Mouse (Mus musculus) lung, adult 2 months (tissue): ENCODE measurements at regions not wholly inside any gene's neighbourhood (a gene's known extent, or its start where the extent isn't known, plus 50 kb on each side); places are given as distances from the start of the nearest gene placed in this dataset.
A peak's percentile ranks its signal among the peaks of the same experiment; 100 is the strongest.
"Not testable (repeated sequence)": the region's sequence is repeated elsewhere in the genome, so short reads cannot be mapped to it uniquely, and the experiment has no call there.

Source experiments
- DNase-seq: peaks from one replicate; pipeline ENCODE4 v3.0.0; 2022
- H3K4me1 ChIP-seq: fragments of 200-500 bp; 2 replicates; pipeline ENCODE4 v1.6.1; 2011; ENCODE audit warnings: low read length; ENCODE audit not compliant: control insufficient read depth, insufficient read depth
- H3K4me3 ChIP-seq: fragments of 200-500 bp; replicated peaks from 2 replicates; pipeline ENCODE3; 2011; ENCODE audit warnings: low read depth, mild to moderate bottlenecking, control low read depth, low read length; ENCODE audit errors: extremely low read depth
- CTCF ChIP-seq: fragments of 200-500 bp; IDR thresholded peaks from 2 replicates; pipeline ENCODE4 v1.5.1; 2011; ENCODE audit warnings: mild to moderate bottlenecking, low read length, control low read depth; ENCODE audit not compliant: insufficient read depth
- POLR2A ChIP-seq: fragments of 200-500 bp; IDR thresholded peaks from 2 replicates; pipeline ENCODE4 v1.6.1; 2011; ENCODE audit warnings: low read depth, mild to moderate bottlenecking, control low read depth, low read length, borderline replicate concordance; ENCODE audit errors: extremely low read depth
- WGBS: fragments of 180-500 bp; shearing (Covaris S2); methylation state at CpG from one replicate; pipeline ENCODE4 v1.1.7; 2018; 5-methylcytosine and 5-hydroxymethylcytosine counted together

DNA sequence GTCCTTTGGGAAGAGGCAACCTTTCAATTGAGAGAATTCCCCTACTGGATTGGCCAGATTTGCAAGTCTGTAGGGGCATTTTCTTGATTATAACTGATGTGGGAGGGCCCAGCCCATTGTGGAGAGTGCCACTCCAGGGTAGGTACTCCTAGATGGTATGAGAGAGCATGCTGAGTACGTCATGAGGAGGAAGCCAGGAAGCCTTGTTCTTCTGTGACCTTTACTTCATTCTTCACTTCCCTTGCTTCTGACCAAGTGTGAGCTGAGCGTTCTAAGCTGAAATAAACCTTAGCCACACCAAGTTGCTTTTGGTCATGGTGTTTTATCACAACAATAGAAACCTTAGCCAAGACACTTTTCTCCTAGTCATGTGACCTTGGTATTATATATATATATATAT is 157.0 kb downstream of the Cand1 start:
- DNase-seq = no peak
- no peaks in the 10 kb centered on the region for H3K4me1 ChIP-seq
- 68% methylated on average over 2 of the region's 2 CpGs for WGBS
- no peak overlapping the region for H3K4me3 ChIP-seq
- TF ChIP-seq POLR2A (no peak), CTCF (no peak)

DNA sequence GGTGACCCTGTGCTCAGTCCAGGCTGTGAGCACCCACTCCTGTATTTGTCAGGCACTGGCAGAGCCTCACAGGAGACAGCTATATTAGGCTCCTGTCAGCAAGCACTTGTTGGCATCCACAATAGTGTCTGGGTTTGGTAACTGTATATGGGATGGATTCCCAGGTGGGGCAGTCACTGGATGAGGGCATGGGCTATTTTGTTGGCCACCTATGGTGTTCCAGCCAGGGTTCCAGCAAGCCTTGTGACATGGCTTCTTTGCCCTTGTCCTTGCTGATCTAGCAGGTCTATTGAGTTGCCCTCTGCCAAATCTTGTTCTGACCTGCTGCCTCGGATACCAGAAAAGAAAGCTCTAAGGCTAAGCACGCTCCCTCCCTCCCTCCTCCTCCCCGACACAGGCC is 158.1 kb downstream of the Cand1 start:
- H3K4me3 ChIP-seq, DNase-seq, H3K4me1 ChIP-seq: not testable (repeated sequence)
- WGBS = 95% methylated on average over 3 of the region's 3 CpGs

DNA sequence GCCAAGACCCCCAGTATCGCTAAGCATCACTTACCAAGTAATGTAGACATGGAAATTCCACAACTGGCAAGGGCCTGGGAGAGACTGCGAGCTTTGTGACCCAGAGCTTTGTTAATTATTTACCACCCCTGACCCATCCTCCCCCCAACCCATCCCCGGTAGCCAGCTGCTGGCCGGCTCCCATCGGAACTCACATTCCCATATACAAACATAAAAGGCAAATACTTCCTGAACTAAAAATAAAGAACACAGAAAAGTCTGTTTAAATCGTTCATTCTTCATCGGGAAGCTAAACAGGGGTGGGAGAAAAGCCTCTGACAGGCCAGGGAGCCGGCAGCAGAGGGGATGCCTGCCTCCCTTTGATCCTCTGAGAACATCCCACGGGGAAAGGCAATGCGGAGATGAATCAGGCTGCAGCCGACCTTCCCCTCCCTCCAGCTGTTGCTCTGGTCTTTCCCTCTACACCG is 163.7 kb downstream of the Cand1 start:
- 22% methylated on average over 12 of the region's 12 CpGs for WGBS
- no peak for DNase-seq
- Histone ChIP-seq H3K4me1 (no peaks in the 10 kb centered on the region), H3K4me3 (no peak overlapping the region)
- TF ChIP-seq CTCF (no peak), POLR2A (no peak)

DNA sequence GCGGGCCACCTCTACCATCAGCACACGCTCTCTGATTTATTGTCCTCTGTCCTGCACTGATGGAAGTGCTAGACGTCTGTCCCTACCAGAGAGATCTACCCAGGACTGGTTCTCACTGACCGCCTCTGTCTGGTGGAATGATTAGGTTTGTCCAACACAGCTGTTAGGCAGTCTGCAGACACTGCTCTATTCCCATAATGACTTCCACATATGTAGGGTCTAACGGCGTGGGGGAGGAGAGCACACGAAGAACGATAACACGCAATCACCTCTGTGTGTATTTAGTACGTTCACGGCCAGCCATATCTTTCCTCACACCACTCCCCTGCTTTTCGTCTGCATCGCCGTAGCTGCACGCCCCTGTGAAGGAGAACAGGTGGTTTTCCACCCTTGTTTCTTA is 165.0 kb downstream of the Cand1 start:
- 55% methylated on average over 15 of the region's 15 CpGs for WGBS
- no peaks in the 10 kb centered on the region for H3K4me1 ChIP-seq
- no peak overlapping the region for H3K4me3 ChIP-seq
- TF ChIP-seq POLR2A = no peak
- TF ChIP-seq CTCF = no peak
- DNase-seq = no peak

DNA sequence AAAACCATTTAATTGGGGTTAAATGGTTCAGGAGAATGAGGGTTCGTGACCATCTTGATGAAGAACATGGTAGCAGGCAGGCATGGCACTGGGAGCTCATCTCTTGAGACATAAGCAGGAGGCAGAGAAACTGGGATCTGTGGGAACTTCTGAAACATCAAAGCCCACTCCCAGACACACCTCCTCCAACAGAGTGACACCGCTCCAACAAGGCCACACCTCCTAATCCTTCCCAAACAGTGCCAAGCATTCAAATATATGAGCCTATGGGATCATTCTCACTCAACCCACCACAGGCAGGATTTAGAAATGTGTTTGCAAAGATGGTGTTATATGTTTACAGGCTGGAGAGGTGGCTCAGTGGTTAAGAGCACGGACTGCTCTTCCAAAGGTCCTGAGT is 165.9 kb downstream of the Cand1 start:
- DNase-seq = no peak
- H3K4me3 ChIP-seq = no peak overlapping the region
- WGBS = 97% methylated on average over 3 of the region's 3 CpGs
- H3K4me1 ChIP-seq = no peaks in the 10 kb centered on the region
- TF ChIP-seq POLR2A (no peak), CTCF (no peak)

GRCm38 (mm10) chr10:119069410-119069809 is 170.4 kb downstream of the Cand1 start:
- Histone ChIP-seq H3K4me1 (0 out of 2 replicates have a peak, but pooled peaks cover 3% of the 10 kb centered on the region), H3K4me3 (no peak overlapping the region)
- WGBS = 51% methylated on average over 11 of the region's 11 CpGs
- TF ChIP-seq CTCF = no peak
- no peak for TF ChIP-seq POLR2A
- no peak for DNase-seq

DNA sequence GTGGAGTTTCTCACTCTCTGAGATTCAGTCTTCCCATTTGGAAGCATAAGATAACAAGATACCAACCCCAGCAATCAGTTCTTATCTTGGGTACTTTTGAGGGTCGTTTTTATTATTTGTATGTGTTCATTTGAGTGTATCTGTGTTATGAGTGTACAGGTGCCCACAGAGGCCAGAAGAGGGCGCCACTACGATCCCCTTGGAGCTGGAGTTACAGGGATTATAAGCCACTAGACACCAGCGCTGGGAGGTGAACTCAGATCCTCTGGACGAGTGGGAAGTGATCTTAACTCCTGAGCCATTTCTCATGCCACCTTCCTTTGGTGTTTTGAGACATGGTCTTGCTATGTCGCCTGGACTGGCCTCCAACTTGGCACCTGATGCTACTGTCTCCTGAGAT is 172.0 kb downstream of the Cand1 start:
- no peak for DNase-seq
- no peak for TF ChIP-seq CTCF
- 85% methylated on average over 6 of the region's 6 CpGs for WGBS
- no peak overlapping the region for H3K4me3 ChIP-seq
- 0 out of 2 replicates have a peak, but pooled peaks cover 3% of the 10 kb centered on the region for H3K4me1 ChIP-seq

DNA sequence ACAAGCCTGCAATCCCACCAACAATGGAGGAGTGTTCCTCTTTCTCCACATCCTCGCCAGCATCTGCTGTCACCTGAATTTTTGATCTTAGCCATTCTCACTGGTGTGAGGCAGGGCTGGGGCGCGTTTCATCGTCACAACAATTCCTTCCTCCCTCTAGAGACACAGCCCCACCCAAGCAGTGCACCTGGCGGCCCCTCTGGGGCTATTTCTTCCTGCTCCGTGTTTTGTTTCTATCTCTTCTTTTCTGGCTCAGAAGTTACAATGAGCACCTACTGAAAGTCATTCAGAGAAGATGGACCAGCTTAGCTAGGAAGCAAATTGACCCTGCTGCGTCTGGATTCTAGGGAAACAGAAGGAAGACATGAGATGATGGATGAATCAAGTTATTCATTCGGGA is 172.5 kb downstream of the Cand1 start:
- 92% methylated on average over 8 of the region's 8 CpGs for WGBS
- Histone ChIP-seq H3K4me3 (no peak overlapping the region), H3K4me1 (peaks cover 5% of the 10 kb centered on the region; the same call in 1 of the 2 replicates)
- TF ChIP-seq POLR2A (no peak), CTCF (no peak)
- DNase-seq = no peak

DNA sequence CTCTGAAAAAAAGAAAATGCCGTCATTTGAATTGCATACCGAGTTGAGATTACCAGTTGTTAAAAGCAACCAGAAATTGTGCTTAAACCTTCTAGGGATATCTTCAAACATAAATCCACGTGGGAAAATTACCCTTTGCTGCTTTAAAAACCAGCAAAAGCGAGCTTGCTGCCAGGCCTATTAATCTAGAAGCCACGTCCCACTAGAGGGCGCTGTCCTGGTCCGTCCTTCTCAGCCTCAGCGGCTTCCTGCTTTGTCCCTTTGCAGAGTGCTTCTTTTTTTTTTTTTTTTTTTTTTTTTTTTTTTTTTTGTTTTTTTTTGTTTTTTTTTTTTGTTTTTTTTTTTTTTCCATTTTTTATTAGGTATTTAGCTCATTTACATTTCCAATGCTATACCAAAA is 173.9 kb downstream of the Cand1 start:
- DNase-seq = no peak
- 20% methylated on average over 8 of the region's 8 CpGs for WGBS
- no peak overlapping the region for H3K4me3 ChIP-seq
- TF ChIP-seq POLR2A = no peak
- peak; percentile 79 for TF ChIP-seq CTCF
- H3K4me1 ChIP-seq = peaks cover 6% of the 10 kb centered on the region; the same call in 1 of the 2 replicates

GRCm38 (mm10) chr10:119065133-119065817 is 174.6 kb downstream of the Cand1 start:
- 36% methylated on average over 23 of the region's 23 CpGs for WGBS
- no peak for DNase-seq
- TF ChIP-seq POLR2A = no peak
- no peak for TF ChIP-seq CTCF
- peaks cover 6% of the 10 kb centered on the region; the same call in 1 of the 2 replicates for H3K4me1 ChIP-seq
- H3K4me3 ChIP-seq = no peak overlapping the region

DNA sequence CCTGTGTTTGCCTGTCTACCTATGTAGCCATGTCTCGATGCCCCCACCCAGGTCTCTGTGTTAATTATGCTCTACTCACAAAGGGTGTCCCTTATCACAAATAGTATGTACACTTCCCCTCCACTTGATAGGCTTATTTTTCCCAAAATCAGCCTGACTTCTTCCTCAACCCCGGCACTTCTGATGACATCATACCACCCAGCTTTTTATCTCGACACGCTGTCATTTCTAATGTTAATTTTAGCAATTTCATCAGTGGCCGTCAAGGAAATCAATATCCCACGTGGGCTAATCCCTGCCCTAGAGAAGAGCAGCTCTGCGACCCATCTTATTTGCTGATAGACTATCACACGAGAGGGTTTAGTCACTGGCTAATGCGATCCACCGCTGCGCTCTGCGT is 175.6 kb downstream of the Cand1 start:
- no peak for TF ChIP-seq CTCF
- no peak for TF ChIP-seq POLR2A
- WGBS = 93% methylated on average over 12 of the region's 12 CpGs
- H3K4me1 ChIP-seq = peaks cover 6% of the 10 kb centered on the region; the same call in 1 of the 2 replicates
- H3K4me3 ChIP-seq = no peak overlapping the region
- no peak for DNase-seq
